Mouse (Mus musculus) heart, postnatal 14 days (tissue): ENCODE results near the gene Catsper4. TPM values are rescaled to one million over a fixed set of nuclear protein-coding genes. Genes with fewer than 3 reads are reported as not detected.
A peak's percentile ranks its signal among the peaks of the same experiment; 100 is the strongest.

Experiments used
- DNase-seq, 2 experiments: peaks; one replicate each; pipeline ENCODE4 v3.0.0; 2021 to 2022
- intact Hi-C: fragments of 180-260 bp; cut with DNase I; formaldehyde crosslinking; loops from one replicate; pipeline ENCODE4 v1.15.1; 2025
- total RNA-seq, 2 experiments: library from RNA; stranded (reverse); gene quantifications; 2 replicates each; pipeline ENCODE4 v1.2.3; 2021

Gene Catsper4
- total RNA-seq, 2 experiments from 2014 or later = not detected

DNA sequence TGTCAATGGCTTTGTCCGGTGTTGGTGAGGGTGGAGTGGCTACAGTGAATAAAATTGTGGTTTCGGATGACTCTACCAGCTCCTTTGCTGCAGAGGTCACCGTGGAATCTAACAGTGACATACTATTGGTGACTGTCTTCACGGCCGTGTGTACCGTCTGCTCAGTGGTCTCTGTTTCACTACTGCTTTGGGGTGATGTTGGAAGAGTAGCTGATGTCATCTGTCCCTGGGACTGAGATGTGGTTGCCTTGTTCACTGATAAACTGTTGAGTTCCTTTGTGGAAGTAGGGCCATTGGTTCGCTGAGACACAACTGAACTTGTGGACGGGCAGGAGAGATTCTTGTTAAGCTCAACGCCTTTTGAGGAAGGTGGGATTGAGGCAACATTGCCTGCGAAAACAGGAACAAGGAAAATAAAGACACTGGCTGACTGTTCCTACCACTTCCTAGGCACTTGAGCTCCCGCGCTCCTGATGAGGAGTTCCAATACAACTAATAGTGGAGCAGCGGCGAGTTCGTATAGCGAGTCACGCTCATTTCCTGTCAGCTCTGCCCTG lies 23.8 kb downstream of the Catsper4 start:
- DNase-seq = no peak
- intact Hi-C loops = no loop called here

DNA sequence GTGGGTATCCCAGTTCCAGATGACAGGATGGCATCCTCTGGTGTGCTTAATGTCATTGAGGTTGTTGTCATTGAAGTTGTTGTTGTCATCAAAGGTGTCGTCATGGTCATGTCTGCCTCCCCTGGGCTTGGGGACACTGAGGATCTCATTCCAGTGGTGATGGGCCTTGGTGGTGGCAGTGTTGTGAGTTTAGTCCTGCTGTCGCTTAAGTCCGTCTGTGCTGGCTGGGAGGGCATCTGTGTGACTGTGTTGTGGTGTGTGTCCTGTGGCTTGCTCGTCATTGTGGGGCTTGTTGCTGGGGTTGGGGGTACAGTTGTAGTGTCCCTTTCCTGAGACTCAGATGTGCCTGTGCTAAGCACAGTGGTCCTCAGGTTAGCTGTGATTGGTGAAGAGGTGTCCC lies 24.3 kb downstream of the Catsper4 start, which contains the start of gene Gm7534:
Gm7534 (minus strand) TSS at position 101 of the 400 bp plus-strand sequence.
- no peak for DNase-seq
- intact Hi-C loops = no loop called here

DNA sequence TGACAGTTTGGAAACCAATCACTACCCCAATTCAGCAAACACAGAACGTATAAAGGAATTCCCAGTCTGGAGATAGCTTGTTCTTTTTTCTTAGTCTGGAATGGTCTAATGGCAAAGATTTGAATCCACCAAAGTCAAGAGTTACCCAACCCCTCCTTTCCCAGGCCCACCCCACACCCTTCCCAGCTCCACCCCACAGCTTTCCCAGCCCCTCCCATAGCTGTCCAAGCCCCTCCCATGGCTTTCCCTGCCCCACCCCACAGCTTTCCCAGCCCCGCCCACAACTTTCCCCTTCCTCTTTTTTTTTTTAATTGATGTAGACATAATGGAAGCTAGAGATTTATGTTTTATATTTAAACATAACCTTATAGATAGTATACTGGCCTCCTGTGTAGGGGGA lies 27.8 kb downstream of the Catsper4 start:
- DNase-seq = no peak
- intact Hi-C loops = no loop called here

DNA sequence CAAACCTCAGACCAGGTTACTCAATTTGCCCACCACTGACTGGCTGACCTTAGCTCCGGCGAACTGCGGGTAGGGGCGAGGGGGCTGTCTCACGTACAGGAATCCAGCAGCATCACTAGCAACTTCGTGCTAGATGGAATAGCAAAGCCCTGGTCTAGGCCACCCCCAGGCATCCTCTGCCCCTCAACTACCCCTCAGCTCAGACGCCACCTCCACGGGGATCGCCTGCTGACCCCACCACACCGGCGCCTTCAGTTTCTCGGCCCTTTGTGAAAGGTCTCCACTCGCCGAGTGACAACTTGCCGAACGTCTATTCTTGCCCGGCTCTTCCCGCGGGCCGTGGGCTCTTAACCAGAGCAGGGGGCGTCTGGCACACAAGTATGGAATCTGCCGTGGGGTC lies 40.9 kb downstream of the Catsper4 start:
- intact Hi-C loops = loop anchor here (2.0 to 5.0 kb wide), 3 partner anchors 61 to 101 kb away; partner anchors contain the start of genes Gm30191 and Pdik1l
- no peak for DNase-seq

DNA sequence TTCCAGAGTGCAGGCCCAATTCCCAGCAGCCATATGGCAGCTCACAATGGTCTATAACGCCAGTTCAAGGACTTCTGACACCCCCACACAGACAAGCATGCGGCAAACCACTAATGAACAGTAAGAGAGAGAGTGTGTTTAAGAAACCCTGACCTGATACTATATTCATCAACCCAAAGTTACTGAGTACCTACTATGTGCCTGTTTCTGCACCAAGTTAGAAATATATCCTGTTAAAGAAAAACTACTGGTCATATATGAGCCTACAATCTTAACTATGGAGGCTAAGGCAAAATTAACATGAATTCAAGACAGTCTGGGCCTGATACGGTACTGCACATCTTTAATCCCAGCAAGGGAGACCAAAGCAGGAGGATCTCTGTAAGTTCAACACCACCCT lies 41.6 kb downstream of the Catsper4 start:
- no peak for DNase-seq
- intact Hi-C loops = loop anchor here (5.0 kb wide), 1 partner anchor 82 kb away; no protein-coding TSS in a partner anchor

DNA sequence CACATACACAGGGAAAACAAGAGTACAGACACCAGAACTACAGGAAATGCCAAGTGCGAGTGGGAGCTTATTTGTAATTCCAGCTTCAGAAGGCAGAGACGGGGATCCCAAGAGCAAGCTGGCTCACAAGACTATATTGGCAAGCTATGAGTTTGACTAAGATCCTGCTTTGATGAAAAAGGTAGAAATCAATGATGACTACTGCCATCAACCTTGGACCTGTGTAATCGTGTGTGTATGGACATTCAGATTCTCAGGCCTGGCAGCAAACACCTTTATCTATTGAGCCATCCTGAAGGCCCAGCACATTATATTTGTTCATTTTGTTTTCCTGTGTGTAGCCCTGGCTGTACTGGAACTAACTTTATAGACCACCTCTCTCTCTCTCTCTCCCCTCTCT lies 43.5 kb downstream of the Catsper4 start:
- no peak for DNase-seq
- intact Hi-C loops = no loop called here

DNA sequence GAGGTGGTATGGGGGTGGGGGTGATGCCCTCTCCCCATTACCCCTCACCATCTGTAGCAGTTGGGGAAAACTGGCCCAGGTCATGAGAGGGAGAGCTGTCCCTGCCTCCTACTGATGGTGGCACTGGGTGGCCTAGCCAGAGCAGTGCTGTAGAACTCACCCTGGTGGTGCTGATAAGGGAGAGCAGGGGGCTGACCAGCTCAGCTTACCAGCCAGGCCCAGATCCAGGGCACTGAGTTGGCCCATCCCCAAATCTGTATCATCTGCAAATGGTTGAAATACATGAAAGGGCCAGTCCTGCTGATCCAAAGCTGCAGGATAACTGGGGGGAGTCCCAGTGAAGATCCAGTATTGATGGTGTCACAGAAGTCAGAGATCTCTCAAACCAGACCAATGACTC lies 45.4 kb downstream of the Catsper4 start:
- no peak for DNase-seq
- intact Hi-C loops = no loop called here

DNA sequence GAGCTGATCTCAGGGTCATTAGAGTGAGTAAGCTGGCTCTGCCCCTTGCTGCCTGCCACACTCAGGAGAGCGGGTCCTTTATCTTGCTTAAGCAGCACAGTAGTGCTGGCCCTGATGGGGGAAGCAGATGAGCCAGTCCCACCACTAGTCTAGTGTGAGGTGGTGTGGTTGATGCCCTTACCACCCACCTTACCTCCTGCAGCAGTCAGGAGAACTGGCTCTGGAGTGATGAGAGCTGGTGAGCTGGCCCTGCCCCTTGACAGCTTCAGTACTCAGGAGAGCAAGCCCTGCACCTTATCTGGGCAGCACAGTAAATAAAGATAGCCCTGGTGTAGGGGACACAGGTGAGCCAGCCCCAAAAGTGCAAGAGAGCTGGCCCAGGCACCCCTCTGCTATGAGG lies 46.1 kb downstream of the Catsper4 start:
- intact Hi-C loops = no loop called here

DNA sequence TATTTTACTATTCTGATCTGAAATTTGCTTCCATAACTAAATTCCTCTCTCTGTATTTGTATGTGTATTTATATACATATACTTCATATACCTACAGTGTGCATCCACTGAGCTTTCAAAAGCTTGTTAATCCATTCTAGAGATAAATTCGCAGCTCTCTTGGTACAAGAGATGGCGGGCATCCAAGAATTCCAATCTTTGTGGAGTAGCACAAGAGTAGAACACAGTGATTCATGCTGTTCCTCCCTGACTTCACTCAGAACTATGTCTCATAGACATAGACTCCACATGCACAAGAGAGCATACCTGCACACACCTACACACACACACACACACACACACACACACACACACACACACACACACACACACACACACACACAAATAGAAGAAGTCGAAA lies 54.8 kb downstream of the Catsper4 start:
- DNase-seq = peak; percentile 15 to 54
- intact Hi-C loops = no loop called here

More for the DNA sequence above, 46.1 kb downstream of the Catsper4 start:
- DNase-seq = no peak

DNA sequence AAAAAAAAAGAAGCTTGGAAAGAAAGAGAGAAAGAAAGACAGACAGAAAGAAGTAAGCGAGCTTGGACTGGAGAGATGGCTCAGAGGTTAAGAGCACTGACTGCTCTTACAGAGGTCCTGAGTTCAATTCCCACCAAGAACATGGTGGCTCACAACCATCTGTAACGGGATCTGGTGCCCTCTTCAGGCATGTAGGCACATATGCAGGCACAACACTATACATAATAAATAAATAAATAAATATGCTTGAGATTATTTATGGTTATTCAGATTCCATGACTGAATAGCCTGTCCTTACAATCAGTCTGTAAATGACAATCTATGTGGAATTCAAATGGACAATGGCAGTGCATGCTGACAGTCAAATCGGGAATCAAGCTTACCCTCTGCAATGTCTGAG lies 60.3 kb downstream of the Catsper4 start:
- DNase-seq = no peak
- intact Hi-C loops = no loop called here

DNA sequence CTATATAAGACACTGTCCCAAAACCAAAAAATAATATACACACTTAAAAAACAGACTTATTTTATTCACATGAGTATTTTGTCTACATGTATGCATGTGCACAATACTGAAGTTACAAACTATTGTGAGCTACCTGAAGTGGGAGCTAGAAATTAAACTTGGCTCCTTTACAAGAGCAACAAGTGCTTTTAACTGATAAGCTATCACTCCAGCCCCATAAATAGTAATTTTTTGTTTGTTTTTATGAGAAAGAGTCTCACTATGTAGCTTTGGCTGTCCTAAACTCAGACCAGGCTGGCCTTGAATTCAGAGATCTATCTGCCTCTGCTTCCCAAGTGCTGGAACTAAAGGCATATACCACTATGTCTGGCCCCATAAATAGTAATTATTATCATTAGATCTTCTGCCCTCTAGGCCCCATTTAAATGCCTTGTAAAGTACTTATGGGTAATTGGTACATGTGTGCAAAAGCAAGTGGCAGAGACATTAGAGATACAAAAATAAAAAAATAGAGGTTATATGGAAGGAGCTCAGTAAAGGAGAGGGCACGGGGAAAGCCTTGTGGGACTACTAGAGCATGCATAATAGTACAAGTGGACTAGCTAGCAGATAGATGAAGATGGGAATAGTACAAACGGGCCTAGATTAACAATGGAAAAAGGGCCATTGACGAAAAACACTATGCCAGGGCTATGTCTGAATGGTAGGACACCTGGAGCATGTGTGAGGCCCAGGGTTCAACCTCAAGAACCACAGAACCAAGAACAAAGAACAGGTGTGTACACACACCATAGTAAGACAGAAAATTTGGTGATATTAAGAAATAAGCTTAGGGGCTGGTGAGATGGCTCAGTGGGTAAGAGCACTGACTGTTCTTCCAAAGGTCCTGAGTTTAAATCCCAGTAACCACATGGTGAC lies 61.4 kb downstream of the Catsper4 start:
- intact Hi-C loops = no loop called here
- DNase-seq = no peak

DNA sequence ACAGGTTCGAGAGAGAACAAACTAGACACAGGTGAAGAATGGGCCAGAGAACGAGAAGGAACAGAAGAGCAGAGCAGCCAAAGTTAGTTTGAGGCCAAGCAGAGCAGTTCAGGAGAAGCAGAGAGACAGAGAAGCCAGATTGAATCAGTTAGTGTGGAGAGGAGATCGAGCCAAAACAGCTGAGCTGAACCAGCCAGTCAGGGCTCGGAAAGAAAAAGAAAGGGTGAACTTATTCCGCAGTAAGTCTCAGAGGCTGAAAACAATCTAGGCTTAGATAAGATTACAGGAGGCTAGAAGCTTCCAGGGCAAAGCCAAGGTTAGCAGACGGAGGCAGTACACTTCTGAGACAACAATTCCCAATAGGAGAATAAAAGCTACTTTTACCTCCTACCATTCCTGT lies 62.2 kb downstream of the Catsper4 start:
- DNase-seq = no peak
- intact Hi-C loops = no loop called here

DNA sequence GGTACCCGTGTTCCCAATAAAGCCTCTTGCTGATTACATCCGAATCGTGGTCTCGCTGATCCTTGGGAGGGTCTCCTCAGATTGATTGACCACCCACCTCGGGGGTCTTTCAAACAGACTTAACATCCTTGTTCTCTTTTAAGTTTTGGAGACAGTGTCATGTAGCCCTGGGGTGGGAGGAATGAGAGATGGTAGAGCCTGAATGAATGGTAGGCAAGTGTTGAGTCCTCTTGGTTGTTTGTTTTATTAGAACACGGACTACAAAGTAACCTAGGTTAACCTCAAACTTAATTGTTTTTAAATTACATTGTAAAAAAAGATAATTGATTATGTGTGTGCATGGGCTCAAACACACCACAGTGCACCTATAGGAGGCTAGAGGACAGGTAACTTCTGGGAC lies 62.6 kb downstream of the Catsper4 start:
- intact Hi-C loops = no loop called here

More for the DNA sequence above, 62.6 kb downstream of the Catsper4 start:
- no peak for DNase-seq

Other genes starting within 250 kb of the Catsper4 start
- gene Dhdds, start 226.5 kb downstream of the Catsper4 start, total RNA-seq = 10 to 100 TPM; 25.5 to 27.5 TPM
- not detected for gene Lin28a, start 208.5 kb downstream of the Catsper4 start, total RNA-seq
- gene Zfp683, start 173.5 kb downstream of the Catsper4 start, total RNA-seq = not detected
- under 1 TPM in 1 of 2 experiments, not detected in 1; 0.24 TPM for gene Crybg2, start 166.6 kb downstream of the Catsper4 start, total RNA-seq
- gene Cd52, start 132.3 kb downstream of the Catsper4 start, total RNA-seq = 10 to 100 TPM in 1 of 2 experiments, 1 to 10 TPM in 1; 3.5 to 10.3 TPM
- gene Ubxn11, start 124.8 kb downstream of the Catsper4 start, total RNA-seq = 1 to 10 TPM; 1.4 to 1.7 TPM
- gene Sh3bgrl3, start 98.6 kb downstream of the Catsper4 start, total RNA-seq = 10 to 100 TPM; 47.4 to 51.4 TPM
- gene Cep85, start 40.3 kb downstream of the Catsper4 start, total RNA-seq = 10 to 100 TPM; 31.5 to 33.7 TPM
- gene Gm7534, start 24.4 kb downstream of the Catsper4 start, total RNA-seq = not detected
- gene Cnksr1, start 11.0 kb upstream of the Catsper4 start, total RNA-seq = 1 to 10 TPM; 2.3 to 3.2 TPM
- not detected for gene E130218I03Rik, start 16.3 kb upstream of the Catsper4 start, total RNA-seq
- 1 to 10 TPM; 2.4 to 3.3 TPM for gene Zfp593, start 18.2 kb upstream of the Catsper4 start, total RNA-seq
- not detected for gene Gm30191, start 19.6 kb upstream of the Catsper4 start, total RNA-seq
- gene Grrp1, start 26.7 kb upstream of the Catsper4 start, total RNA-seq = 10 to 100 TPM in 1 of 2 experiments, 1 to 10 TPM in 1; 8.6 to 13.8 TPM
- gene Pdik1l, start 60.5 kb upstream of the Catsper4 start, total RNA-seq = 1 to 10 TPM; 6.6 to 8.6 TPM
- gene Trim63, start 87.7 kb upstream of the Catsper4 start, total RNA-seq = 100 to 1,000 TPM; 193 to 217 TPM
- gene Slc30a2, start 115.8 kb upstream of the Catsper4 start, total RNA-seq = under 1 TPM; 0.68 to 0.96 TPM
- gene Extl1, start 156.5 kb upstream of the Catsper4 start, total RNA-seq = 10 to 100 TPM; 11.4 to 12.0 TPM
- gene Pafah2, start 168.9 kb upstream of the Catsper4 start, total RNA-seq = 1 to 10 TPM; 7.5 to 8.6 TPM
- gene Stmn1, start 240.9 kb upstream of the Catsper4 start, total RNA-seq = 10 to 100 TPM; 50.0 to 79.2 TPM